Mouse (Mus musculus) ES-E14 (cell line): ENCODE data around the gene Efhc1.

Experiments used
- CHD2 ChIP-seq: IDR thresholded peaks from 2 replicates; pipeline ENCODE4 v1.6.1; 2014; ENCODE audit warnings: mild to moderate bottlenecking, low read depth, low read length, inconsistent platforms
- HCFC1 ChIP-seq: IDR thresholded peaks from 2 replicates; pipeline ENCODE4 v1.6.1; 2012; ENCODE audit warnings: low read length, inconsistent platforms, borderline replicate concordance; ENCODE audit not compliant: insufficient read depth
- MAFK ChIP-seq: IDR thresholded peaks from 2 replicates; pipeline ENCODE4 v1.6.1; 2014; ENCODE audit warnings: mild to moderate bottlenecking, low read depth, low read length, inconsistent platforms; ENCODE audit not compliant: insufficient read depth
- ZC3H11A ChIP-seq: IDR thresholded peaks from 2 replicates; pipeline ENCODE4 v1.6.1; 2012; ENCODE audit warnings: low read depth, mild to moderate bottlenecking, inconsistent platforms, low read length, borderline replicate concordance

GRCm38 (mm10) chr1:20935106-20935505, 16.3 kb upstream of the Efhc1 start:
- TF ChIP-seq MAFK (no peak), HCFC1 (no peak), ZC3H11A (no peak), CHD2 (no peak)
